Mouse (Mus musculus) left cerebral cortex, adult 11 months (tissue): ENCODE results near the gene Psg29.

Source experiments
- DNase-seq: peaks from one replicate; pipeline ENCODE4 v3.0.0; 2022; ENCODE audit warnings: low spot score

Gene Psg29

DNA sequence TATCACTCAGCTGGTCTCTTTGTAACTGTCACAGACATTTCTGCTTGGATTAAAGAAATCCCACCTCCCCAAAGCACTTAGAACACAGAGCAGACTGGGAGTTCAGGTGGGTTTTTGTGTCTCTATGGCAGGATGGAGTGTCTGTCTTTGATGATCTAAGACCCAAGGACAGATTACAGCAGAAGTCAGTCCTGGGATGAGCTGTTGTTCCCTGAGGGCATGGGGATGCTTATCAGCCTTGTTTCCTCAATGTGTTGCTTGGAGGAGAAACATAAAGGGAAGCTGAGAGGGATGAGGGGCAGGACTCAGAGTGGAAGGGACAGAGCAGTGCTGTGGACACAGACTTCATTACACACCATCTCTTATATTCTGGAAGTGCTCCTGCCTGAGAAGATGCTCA, at the start of gene Psg29:
TSS of gene Psg29 (plus strand) at position 301 of the 400 bp plus-strand sequence.
- no peak for DNase-seq

DNA sequence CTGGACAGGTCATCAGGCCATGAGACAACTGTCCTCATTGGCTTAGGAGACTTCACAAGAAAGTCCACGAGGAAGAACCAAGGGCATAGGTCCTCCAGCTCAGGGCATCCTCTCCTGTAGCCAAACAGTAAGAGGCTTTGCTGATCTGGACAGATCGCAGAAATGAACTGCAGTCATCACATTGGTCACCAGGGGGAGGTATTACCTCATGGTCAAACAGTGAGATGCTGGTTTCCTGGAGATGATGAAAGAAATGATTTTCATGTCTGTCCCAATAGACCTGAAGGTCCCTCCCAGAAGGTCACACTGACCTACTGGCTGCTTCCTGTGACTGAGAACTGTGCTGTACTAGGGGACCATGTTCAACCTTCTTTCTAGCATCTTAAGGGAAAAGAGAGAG, 47.6 kb upstream of the Psg29 start:
- DNase-seq: no peak

DNA sequence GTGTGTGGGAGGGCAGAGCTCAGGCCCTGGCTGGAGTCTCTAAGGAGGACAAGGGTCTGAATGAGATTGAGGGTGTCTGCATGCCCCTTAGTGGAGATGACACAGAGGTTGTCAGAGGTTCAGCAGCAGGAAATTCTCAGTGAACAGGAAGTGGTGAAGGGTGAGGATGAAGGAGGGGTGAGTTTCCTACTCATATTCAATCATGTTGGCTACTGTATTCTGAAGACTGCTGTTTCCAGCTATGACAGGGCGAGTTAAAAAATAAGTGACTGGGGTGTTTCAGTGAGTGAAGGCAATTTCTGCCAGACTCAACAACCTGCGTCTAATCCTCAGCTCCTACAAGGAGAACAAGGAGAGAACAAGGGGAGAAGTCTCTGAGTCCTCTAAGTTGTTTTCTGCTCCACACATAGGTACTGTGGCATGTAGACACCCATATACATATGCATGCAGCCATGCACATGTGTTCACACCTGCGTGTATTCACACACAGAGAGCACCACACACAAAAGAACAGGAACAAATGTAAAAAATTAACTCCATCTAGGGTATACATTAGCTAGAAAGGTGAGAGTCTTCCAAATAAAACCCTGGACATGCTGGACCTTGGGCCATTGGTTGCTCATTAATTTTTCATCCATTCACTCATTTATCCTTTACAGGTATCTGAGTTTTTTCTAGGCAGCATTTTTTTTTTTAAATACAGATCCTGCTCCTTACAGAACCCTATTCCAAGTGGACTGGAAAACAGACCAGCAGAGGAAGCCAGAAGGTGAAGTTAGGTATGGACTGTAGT, 46.2 kb upstream of the Psg29 start:
- no peak for DNase-seq

DNA sequence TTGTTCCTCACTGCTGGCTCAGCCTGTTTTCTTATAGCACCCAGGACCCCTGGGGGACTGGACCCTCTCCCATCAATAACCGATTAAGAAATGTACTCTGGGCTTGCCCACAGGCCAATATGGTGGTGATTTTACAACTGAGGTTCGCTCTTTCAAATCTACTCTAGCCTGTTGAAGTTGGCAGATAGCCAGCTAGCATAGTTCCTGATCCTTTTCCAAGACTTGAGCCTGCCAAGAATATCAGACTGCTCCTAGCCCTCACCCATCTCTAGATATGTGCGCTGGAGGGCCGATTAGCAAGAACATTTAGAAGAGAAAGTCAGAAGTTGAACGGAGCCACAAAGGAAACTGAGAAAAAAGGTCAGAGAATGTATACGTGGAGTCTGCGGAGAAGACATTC, 44.3 kb upstream of the Psg29 start:
- DNase-seq: no peak

DNA sequence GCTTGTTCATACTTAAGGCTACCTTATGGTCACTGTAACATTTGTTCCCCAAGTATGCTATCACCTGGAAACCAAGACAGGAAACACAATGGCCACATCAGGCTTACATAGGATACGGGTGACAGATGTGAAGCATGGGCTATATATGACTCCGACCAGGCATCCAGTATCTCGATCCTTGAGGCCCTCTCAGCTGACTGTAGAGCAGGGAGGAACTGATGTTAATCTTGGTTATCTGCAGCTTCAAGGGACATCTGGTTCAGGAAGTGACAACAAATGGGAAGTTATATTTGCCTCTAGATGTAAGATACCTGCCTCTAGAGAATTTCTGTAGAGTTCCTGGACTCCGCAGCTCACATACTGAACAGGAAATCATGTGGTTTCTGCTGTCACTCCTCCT, 31.4 kb upstream of the Psg29 start:
- no peak for DNase-seq

DNA sequence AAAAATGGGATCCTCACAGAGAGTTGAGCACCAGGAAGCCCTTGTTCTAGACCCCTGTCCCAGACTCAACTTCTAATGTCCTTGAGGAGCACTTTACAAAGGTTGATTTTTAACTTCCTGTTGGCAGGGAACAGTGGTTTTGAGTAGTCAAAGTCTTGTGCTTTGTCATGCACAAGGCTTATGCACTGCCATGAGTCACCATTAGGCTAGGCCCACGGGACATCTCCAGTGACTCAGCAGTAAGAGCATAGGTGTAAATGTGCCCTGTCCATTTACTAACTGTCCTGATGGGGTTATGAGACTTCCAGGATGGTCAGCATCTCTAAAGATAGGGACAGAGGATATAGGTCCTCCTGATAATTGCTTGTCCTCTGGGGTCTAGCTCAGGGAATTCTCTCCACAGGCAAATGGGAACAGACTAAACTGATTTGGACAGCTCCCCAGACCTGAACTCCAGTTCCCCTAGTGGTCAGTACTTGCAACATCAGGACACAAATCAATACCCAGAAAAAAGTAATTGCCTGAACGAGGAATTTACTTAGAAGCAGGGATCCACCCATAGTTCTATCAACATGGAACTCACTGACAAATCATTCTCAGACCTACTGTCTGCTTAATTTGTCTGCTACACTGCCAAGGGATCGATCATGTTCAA, 2.4 kb downstream of the Psg29 start:
- no peak for DNase-seq
